Comparison of ENCODE assay signal across 8 mouse cellular contexts in the genomic region with DNA sequence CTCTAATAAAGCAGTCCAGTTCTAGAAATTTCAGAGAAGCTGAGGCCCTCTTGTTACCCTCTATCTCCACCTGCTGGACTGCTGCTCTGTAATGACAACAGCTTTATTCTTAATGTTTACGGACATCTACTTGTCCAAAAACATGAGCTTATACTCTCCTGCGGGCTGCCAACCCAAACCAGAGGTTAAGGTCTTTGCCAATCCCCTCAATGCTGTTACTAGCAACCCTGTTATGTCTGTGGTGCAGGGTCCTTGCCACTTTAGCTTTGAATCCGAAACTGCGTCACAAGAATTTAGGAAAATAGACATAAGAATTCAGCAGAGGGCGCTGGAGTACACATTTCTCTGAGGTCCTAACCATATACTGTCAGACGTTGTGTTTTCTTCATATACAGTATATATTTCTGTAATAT. TPM values are rescaled to one million over a fixed set of nuclear protein-coding genes. Genes with fewer than 3 reads are reported as not detected.
DNase-seq lines count a peak whose midpoint lies in the region; ATAC-seq lines count a peak whose summit lies in the region.

No protein-coding gene starts in this region.

- no peaks in the 10 kb centered on the region for H3K27me3 ChIP-seq in hindbrain, embryonic 14.5 days (ENCODE audit: control insufficient read depth, insufficient read depth, low read length)
- no peaks in the 10 kb centered on the region for H3K27me3 ChIP-seq in lung, embryonic 15.5 days

- H3K36me3 ChIP-seq in hindbrain, embryonic 14.5 days (replicated peaks; ENCODE audit: control insufficient read depth, insufficient read depth): no peaks in the 10 kb centered on the region
- H3K36me3 ChIP-seq in lung, embryonic 15.5 days: no peaks in the 10 kb centered on the region

- peak; percentile 76 for ATAC-seq in hindbrain, embryonic 14.5 days (ENCODE audit: low FRiP score)
- ATAC-seq in lung, embryonic 15.5 days (ENCODE audit: borderline replicate concordance, extremely low read depth, low FRiP score, low TSS enrichment): no peak

- no peaks in the 10 kb centered on the region for H3K4me1 ChIP-seq in hindbrain, embryonic 14.5 days (replicated peaks; ENCODE audit: control insufficient read depth, insufficient read depth, low read length)
- no peaks in the 10 kb centered on the region for H3K4me1 ChIP-seq in lung, embryonic 15.5 days

- peak overlapping the region; percentile 32 for H3K4me3 ChIP-seq in hindbrain, embryonic 14.5 days (replicated peaks; ENCODE audit: low read length)
- peak overlapping the region; percentile 38 for H3K4me3 ChIP-seq in lung, embryonic 15.5 days

- H3K27ac ChIP-seq in hindbrain, embryonic 14.5 days: no peak overlapping the region
- no peak overlapping the region for H3K27ac ChIP-seq in lung, embryonic 15.5 days

- peak overlapping the region; percentile 60 for H3K9ac ChIP-seq in hindbrain, embryonic 14.5 days
- no peak overlapping the region for H3K9ac ChIP-seq in lung, embryonic 15.5 days

- H3K9me3 ChIP-seq in hindbrain, embryonic 14.5 days (ENCODE audit: control insufficient read depth, low read length): no peaks in the 10 kb centered on the region
- no peaks in the 10 kb centered on the region for H3K9me3 ChIP-seq in lung, embryonic 15.5 days

- peak; percentile 32 for DNase-seq in ZHBTc4 (ENCODE audit: low read depth, low spot score)
- DNase-seq in cerebellum, adult 9-10 months: peak; percentile 47
- DNase-seq in frontal cortex, postnatal 10 days (ENCODE audit: low spot score in 2 of 2): peak; percentile 5 to 12
- DNase-seq in hindbrain, embryonic 14.5 days (ENCODE audit: low spot score): peak; percentile 80
- peak; percentile 32 to 49 for DNase-seq in layer of hippocampus, postnatal 10 days (ENCODE audit: low spot score in 2 of 2)
- peak; percentile 26 for DNase-seq in ovary, postnatal 14 days (ENCODE audit: low spot score)
- DNase-seq in yolk sac, embryonic 10.5 days (ENCODE audit: low spot score): peak; percentile 3

- 19% methylated on average over 6 of the region's 6 CpGs for WGBS in hindbrain, embryonic 14.5 days
- WGBS in lung, embryonic 15.5 days: 10% methylated on average over 6 of the region's 6 CpGs

- H3K4me2 ChIP-seq in hindbrain, embryonic 14.5 days (replicated peaks): peak overlapping the region; percentile 51
- peak overlapping the region; percentile 43 for H3K4me2 ChIP-seq in lung, embryonic 15.5 days

RNA-seq across cellular contexts. Expression of a gene that starts 54.4 kb away (rescaled TPM):
- polyA plus RNA-seq in hindbrain, embryonic 14.5 days (2014; fragmentation: Nextera tagmentation; extraction: Ambion mirVana): 0.92 and 1.1 TPM in 2 replicates
- total RNA-seq in layer of hippocampus, postnatal 10 days (2021): 1 to 10 TPM in 1 of 2 experiments, under 1 TPM in 1; 0.73 to 1.3 TPM
- polyA plus RNA-seq in lung, embryonic 15.5 days (2015; fragmentation: Nextera tagmentation; extraction: Ambion mirVana): 0.98 and 1.2 TPM in 2 replicates

Comparison
In these comparisons a context has a peak if more than half of its experiments do, and no peak if none do; other contexts are left out.
1. DNase-seq: peak in every context shown above with its lines; median percentile 80 in hindbrain, embryonic 14.5 days; 47 in cerebellum, adult 9-10 months; 40 in layer of hippocampus, postnatal 10 days; 32 in ZHBTc4; 26 in ovary, postnatal 14 days; 8 in frontal cortex, postnatal 10 days; 3 in yolk sac, embryonic 10.5 days.